Mouse (Mus musculus): ENCODE data around the gene Irx1. TPM values are rescaled to one million over a fixed set of nuclear protein-coding genes. Genes with fewer than 3 reads are reported as not detected.

The Irx1 gene
- total RNA-seq, 2 experiments from 2014 or later = not detected

GRCm38 (mm10) chr13:71910361-71910760 lies 53.2 kb downstream of the Irx1 start:
- peak in 1 of 2 experiments; percentile 1 for DNase-seq
